Mouse (Mus musculus) forebrain, embryonic 11.5 days (tissue): ENCODE data around the gene Tlnrd1. TPM values are rescaled to one million over a fixed set of nuclear protein-coding genes. Genes with fewer than 3 reads are reported as not detected.

Experiments
- ATAC-seq: fragments of 200-750 bp; cut with Nextera tagmentation; replicated peaks from 2 replicates; pipeline ENCODE4 v1.8.0; 2017; ENCODE audit warnings: moderate TSS enrichment; ENCODE audit not compliant: low FRiP score
- DNase-seq: peaks from one replicate; pipeline ENCODE4 v3.0.0-alpha.2; 2017; ENCODE audit warnings: low spot score
- H3K27ac ChIP-seq: fragments of 300-500 bp; sonication (generic); 2 replicates; pipeline ENCODE4 v1.5.1; 2014; ENCODE audit warnings: low read depth, low read length
- H3K27me3 ChIP-seq: fragments of 300-500 bp; sonication (generic); 2 replicates; pipeline ENCODE4 v1.6.1; 2014; ENCODE audit warnings: mild to moderate bottlenecking, low read length, mixed read lengths; ENCODE audit not compliant: control insufficient read depth, insufficient read depth
- H3K36me3 ChIP-seq: fragments of 300-500 bp; sonication (generic); 2 replicates; pipeline ENCODE4 v1.6.1; 2014; ENCODE audit warnings: mild to moderate bottlenecking, low read length, moderate library complexity, mixed read lengths; ENCODE audit not compliant: control insufficient read depth, insufficient read depth
- H3K4me1 ChIP-seq: fragments of 300-500 bp; sonication (generic); replicated peaks from 2 replicates; pipeline ENCODE4 v1.6.1; 2014; ENCODE audit warnings: low read length, mixed read lengths; ENCODE audit not compliant: control insufficient read depth, insufficient read depth
- H3K4me2 ChIP-seq: fragments of 300-500 bp; sonication (generic); 2 replicates; pipeline ENCODE4 v1.6.1; 2014; ENCODE audit warnings: low read depth, mild to moderate bottlenecking, low read length, moderate library complexity, mixed read lengths; ENCODE audit not compliant: severe bottlenecking
- H3K4me3 ChIP-seq: fragments of 300-500 bp; sonication (generic); 2 replicates; pipeline ENCODE4 v1.5.1; 2014; ENCODE audit warnings: low read depth, low read length
- H3K9ac ChIP-seq: fragments of 300-500 bp; sonication (generic); 2 replicates; pipeline ENCODE4 v1.6.1; 2014; ENCODE audit warnings: low read length
- H3K9me3 ChIP-seq: fragments of 300-500 bp; sonication (generic); 2 replicates; pipeline ENCODE4 v1.6.1; 2016; ENCODE audit warnings: low read length, mixed read lengths; ENCODE audit not compliant: control insufficient read depth
- WGBS: fragments of 180-500 bp; shearing (Covaris S2); extraction: QIAGEN DNeasy Blood & Tissue Kit; methylation state at CpG from one replicate; pipeline ENCODE4 v1.1.7; 2014; 5-methylcytosine and 5-hydroxymethylcytosine counted together
- polyA plus RNA-seq: library from polyadenylated mRNA; unstranded; fragments of >200 nt; fragmentation: Nextera tagmentation; extraction: Ambion mirVana; gene quantifications from 2 replicates; pipeline ENCODE4 v1.2.1, GENCODE M21; 2014

The Tlnrd1 gene
- polyA plus RNA-seq, 1 experiment from 2014 or later: 14.5 TPM

- no peak for DNase-seq
- Histone ChIP-seq H3K36me3 (no peaks in the 10 kb centered on the region; the same call in 1 of the 2 replicates), H3K27ac (no peak overlapping the region), H3K4me2 (no peak overlapping the region), H3K9ac (no peak overlapping the region), H3K4me1 (peaks cover 2% of the 10 kb centered on the region; the same call in 1 of the 2 replicates), H3K4me3 (no peak overlapping the region), H3K9me3 (no peaks in the 10 kb centered on the region), H3K27me3 (no peaks in the 10 kb centered on the region)
- WGBS: 5% methylated on average over 5 of the region's 5 CpGs
- no peak for ATAC-seq
These were observed 5.2 kb downstream of the Tlnrd1 start for GRCm38 (mm10) chr7:83878676-83879448.

GRCm38 (mm10) chr7:83877088-83877487 lies 7.0 kb downstream of the Tlnrd1 start:
- no peak overlapping the region for H3K4me2 ChIP-seq
- no peak overlapping the region for H3K4me3 ChIP-seq
- ATAC-seq (no peak), DNase-seq (no peak)
- no peak overlapping the region for H3K27ac ChIP-seq
- H3K9ac ChIP-seq: no peak overlapping the region
- no peaks in the 10 kb centered on the region for H3K27me3 ChIP-seq
- H3K4me1 ChIP-seq: peaks cover 2% of the 10 kb centered on the region; the same call in 1 of the 2 replicates
- H3K9me3 ChIP-seq: no peaks in the 10 kb centered on the region
- 85% methylated on average over 3 of the region's 3 CpGs for WGBS
- H3K36me3 ChIP-seq: no peaks in the 10 kb centered on the region; the same call in 1 of the 2 replicates

- H3K9ac ChIP-seq: no peak overlapping the region
- no peaks in the 10 kb centered on the region for H3K36me3 ChIP-seq
- no peak overlapping the region for H3K27ac ChIP-seq
- DNase-seq (no peak), ATAC-seq (no peak)
- H3K4me1 ChIP-seq: peaks cover 5% of the 10 kb centered on the region; the same call in 1 of the 2 replicates
- H3K4me2 ChIP-seq: no peak overlapping the region
- H3K9me3 ChIP-seq: no peaks in the 10 kb centered on the region
- H3K27me3 ChIP-seq: no peaks in the 10 kb centered on the region
- no peak overlapping the region for H3K4me3 ChIP-seq
- WGBS: 45% methylated on average over 5 of the region's 5 CpGs
These were observed 14.1 kb downstream of the Tlnrd1 start for GRCm38 (mm10) chr7:83869839-83870543.

- no peak for ATAC-seq
These were observed 15.9 kb downstream of the Tlnrd1 start for GRCm38 (mm10) chr7:83868200-83868599.

GRCm38 (mm10) chr7:83863554-83863953 lies 20.6 kb downstream of the Tlnrd1 start:
- ATAC-seq (no peak), DNase-seq (no peak)
- H3K9ac ChIP-seq: no peak overlapping the region
- no peak overlapping the region for H3K4me2 ChIP-seq
- no peaks in the 10 kb centered on the region for H3K36me3 ChIP-seq
- H3K4me1 ChIP-seq: peaks cover under 1% of the 10 kb centered on the region; the same call in 1 of the 2 replicates
- H3K9me3 ChIP-seq: no peaks in the 10 kb centered on the region
- no peak overlapping the region for H3K4me3 ChIP-seq
- H3K27me3 ChIP-seq: no peaks in the 10 kb centered on the region
- no peak overlapping the region for H3K27ac ChIP-seq
- 61% methylated on average over 2 of the region's 2 CpGs for WGBS

More at GRCm38 (mm10) chr7:83868200-83868599, 15.9 kb downstream of the Tlnrd1 start:
- H3K4me1 ChIP-seq: peaks cover 5% of the 10 kb centered on the region; the same call in 1 of the 2 replicates
- H3K9ac ChIP-seq: no peak overlapping the region
- DNase-seq: no peak
- no peak overlapping the region for H3K4me2 ChIP-seq
- H3K27ac ChIP-seq: no peak overlapping the region
- H3K4me3 ChIP-seq: no peak overlapping the region
- no peaks in the 10 kb centered on the region for H3K27me3 ChIP-seq
- H3K36me3 ChIP-seq: no peaks in the 10 kb centered on the region
- 81% methylated on average over 3 of the region's 3 CpGs for WGBS
- no peaks in the 10 kb centered on the region for H3K9me3 ChIP-seq

- 66% methylated on average over 4 of the region's 4 CpGs for WGBS
- ATAC-seq: no peak
These were observed 24.6 kb downstream of the Tlnrd1 start for GRCm38 (mm10) chr7:83859378-83860083.

GRCm38 (mm10) chr7:83857921-83858320 lies 26.2 kb downstream of the Tlnrd1 start:
- Histone ChIP-seq H3K27me3 (no peaks in the 10 kb centered on the region), H3K4me1 (no peaks in the 10 kb centered on the region), H3K4me2 (no peak overlapping the region), H3K4me3 (no peak overlapping the region), H3K9me3 (no peaks in the 10 kb centered on the region), H3K27ac (no peak overlapping the region), H3K36me3 (no peaks in the 10 kb centered on the region), H3K9ac (no peak overlapping the region)
- WGBS: 92% methylated on average over 3 of the region's 3 CpGs
- ATAC-seq: no peak
- DNase-seq: no peak

More at GRCm38 (mm10) chr7:83859378-83860083, 24.6 kb downstream of the Tlnrd1 start:
- Histone ChIP-seq H3K9ac (no peak overlapping the region), H3K4me3 (no peak overlapping the region), H3K9me3 (no peaks in the 10 kb centered on the region), H3K4me1 (no peaks in the 10 kb centered on the region), H3K27me3 (no peaks in the 10 kb centered on the region), H3K4me2 (no peak overlapping the region), H3K27ac (no peak overlapping the region), H3K36me3 (no peaks in the 10 kb centered on the region)
- DNase-seq: no peak

- DNase-seq (no peak), ATAC-seq (no peak)
- Histone ChIP-seq H3K27me3 (no peaks in the 10 kb centered on the region), H3K9me3 (no peaks in the 10 kb centered on the region), H3K4me1 (0 out of 2 replicates have a peak, but pooled peaks cover 1% of the 10 kb centered on the region), H3K9ac (no peak overlapping the region), H3K4me3 (no peak overlapping the region), H3K4me2 (no peak overlapping the region), H3K27ac (no peak overlapping the region), H3K36me3 (no peaks in the 10 kb centered on the region)
- WGBS: 85% methylated on average over 2 of the region's 2 CpGs
These were observed 27.0 kb downstream of the Tlnrd1 start for GRCm38 (mm10) chr7:83857208-83857488.
